Mouse (Mus musculus): ENCODE measurements around the gene Zfp2. TPM values are rescaled to one million over a fixed set of nuclear protein-coding genes. Genes with fewer than 3 reads are reported as not detected.

Gene Zfp2
- polyA plus RNA-seq (2015; fragmentation: Nextera tagmentation; extraction: Ambion mirVana) = 1.9 and 2.6 TPM in 2 replicates

DNA sequence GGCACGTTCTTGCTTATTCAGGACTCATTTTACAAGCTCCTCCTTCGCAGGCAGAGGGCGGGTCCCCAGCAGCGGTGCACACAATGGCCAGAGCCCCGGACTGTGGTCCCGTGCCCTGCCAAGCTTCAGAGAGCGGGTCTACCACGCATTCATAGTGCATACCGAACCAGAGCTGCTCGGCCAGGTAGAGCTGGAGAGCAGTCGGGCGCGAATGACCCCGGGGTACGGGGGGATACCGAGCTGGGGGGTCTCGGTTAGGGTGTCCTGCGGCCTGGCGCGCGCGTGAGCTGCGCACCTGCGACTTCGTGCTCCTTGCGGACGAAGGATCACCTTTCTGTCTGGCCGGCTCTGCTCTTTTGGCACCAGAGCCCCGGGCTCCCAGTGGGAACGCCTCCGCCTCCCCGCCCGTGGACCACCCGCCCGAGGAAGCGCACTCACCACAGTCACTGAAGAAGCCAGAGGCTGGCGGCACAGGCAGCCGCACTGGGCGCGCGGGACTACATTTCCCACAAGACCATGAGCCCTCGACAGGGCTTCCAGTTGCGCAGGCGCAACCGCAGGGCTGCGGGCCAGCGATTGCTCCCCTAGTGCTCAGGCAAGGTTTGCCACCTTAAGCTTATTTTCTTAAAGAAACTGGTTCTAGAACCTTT, at the start of gene Zfp2:
TSS of gene Zfp2 (minus strand) at position 495 of the 650 bp plus-strand sequence.

DNA sequence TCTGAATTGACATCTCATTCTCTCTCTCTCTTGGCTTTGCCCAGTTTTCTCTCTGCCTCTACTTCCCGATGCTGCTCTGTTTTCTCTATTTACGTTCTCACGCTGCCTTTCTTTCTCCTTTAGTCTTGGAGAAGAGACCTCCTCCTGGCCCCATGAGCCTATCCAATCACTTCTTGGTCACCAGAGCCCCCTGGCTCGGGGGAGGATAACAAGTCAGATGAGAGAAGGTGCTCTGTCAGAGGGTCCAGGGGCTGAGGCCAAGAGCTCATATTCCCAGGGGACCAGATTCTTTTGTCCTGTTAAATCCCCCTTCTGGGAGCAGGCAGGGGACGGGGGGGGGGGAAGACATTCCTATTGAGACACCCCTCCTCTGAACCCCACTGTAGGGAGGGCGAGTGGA, 37.7 kb upstream of the Zfp2 start, which contains the start of gene Prop1:
TSS of gene Prop1 (minus strand) at position 101 of the 400 bp plus-strand sequence.

DNA sequence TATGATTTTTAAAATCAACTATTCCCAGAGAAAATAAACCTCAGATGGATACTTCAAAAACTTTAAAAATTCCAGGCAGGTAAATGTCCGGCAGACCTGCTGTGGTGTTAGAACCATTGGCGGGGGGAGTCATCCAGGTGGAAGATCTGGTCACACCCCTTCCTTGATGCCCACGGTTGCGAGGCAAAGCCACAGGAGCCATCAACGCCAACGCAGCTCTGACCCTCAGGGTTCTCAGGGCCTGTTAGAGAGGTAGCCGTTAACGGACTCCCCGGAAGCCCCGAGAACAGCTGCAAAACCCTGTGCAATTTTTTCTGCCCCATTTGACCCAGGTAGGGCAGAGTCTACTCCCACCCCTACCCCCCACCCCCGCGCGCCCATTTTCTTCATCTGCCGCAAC, 27.5 kb upstream of the Zfp2 start, which contains the start of gene 4933414I15Rik:
TSS of gene 4933414I15Rik (minus strand) at position 260 of the 400 bp plus-strand sequence.

DNA sequence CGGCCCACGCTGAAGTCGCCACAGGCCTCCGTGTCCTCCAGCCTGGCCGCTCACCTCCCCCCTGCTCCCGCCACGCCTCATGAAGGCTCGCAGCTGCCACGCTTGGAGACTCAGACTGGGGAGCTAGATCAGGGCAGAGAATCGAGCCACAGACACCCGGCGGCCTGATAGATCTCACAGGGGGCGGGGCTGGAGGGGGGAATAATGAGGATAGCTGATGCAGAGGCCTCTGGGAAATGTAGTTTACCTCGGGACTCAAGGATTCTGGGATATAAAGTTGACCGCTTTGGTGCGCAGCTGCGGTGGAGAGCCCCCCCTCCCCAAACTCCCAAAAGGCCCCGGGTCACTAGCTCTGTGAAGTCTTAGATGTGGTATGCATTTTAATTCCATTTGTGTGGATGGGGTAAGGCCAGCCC, 15.5 kb upstream of the Zfp2 start, which contains the start of gene Zfp354b:
TSS of gene Zfp354b (minus strand) at position 183 of the 416 bp plus-strand sequence.

DNA sequence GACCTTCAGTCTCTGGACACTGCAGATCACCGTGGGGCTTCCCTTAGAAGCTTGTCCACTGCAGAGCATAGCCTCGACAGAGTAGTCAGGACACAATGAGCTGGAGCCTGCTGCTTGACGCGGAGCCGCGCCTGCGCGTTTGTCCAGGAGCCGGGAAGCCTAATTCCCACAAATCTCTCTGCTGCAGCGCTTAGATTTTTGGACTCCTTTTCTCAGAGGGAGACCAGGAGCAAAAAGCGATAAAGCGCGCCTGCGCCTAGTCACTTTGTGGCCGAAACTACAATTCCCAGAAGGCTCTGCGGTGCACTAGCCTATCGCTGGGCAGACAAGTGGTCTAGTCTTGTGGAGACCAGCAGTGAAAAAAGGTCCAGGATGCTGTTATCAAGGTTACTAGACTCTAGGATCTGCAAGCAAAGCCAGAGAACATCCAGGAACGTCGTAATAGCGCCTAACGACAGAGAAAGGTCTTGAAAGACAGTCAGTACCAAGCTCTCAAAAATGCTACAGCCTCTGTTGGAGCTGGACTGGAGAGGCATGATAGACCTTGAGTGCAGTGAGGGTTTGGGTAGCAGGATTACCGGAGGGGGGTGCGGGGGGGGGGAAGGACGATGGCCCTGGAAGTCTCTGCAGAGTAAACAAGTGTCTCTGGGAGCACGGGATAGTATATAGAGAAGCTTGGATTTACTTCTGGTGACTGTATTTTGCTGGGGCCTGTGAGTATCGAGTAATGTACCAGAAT, 28.4 kb downstream of the Zfp2 start, which contains the start of gene Zfp454:
TSS of gene Zfp454 (minus strand) at position 262 of the 739 bp plus-strand sequence.

DNA sequence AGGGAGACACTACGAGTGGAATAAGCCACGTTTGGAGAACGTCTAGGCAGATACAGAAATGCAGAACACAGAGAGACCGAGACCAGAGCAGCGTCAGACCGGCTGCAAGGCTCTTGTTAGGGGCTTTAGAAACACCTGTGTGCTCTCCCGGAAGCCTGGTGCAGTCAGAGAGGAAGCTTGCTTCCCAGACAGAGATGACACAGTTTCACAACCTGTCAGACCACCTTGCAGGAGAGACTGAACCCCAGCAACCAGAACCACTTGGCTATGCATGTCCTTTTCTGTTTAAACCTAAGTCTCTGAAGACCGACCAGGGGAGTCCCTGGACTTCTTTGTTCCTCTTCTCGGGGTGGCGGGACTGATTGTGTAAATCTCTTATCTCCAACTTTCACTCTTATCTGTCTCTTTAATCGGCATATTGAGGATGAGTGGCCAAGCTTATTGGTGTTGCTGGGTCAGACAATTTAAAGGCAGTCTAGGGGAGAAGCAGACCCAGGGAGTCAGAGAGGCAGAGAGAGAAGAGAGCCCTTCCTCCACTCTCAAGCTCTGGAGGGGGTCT, 65.7 kb downstream of the Zfp2 start, which contains the start of gene Grm6:
TSS of gene Grm6 (plus strand) at position 509 of the 559 bp plus-strand sequence.

Other genes starting within 250 kb of the Zfp2 start
- 8.2 and 8.6 TPM in 2 replicates for gene Zfp354c, start 88.4 kb downstream of the Zfp2 start, polyA plus RNA-seq (2015; fragmentation: Nextera tagmentation; extraction: Ambion mirVana)
- 0.18 and 0.28 TPM in 2 replicates for gene Zfp879, start 74.6 kb downstream of the Zfp2 start, polyA plus RNA-seq (2015; fragmentation: Nextera tagmentation; extraction: Ambion mirVana)
- gene Grm6, start 65.5 kb downstream of the Zfp2 start, polyA plus RNA-seq (2015; fragmentation: Nextera tagmentation; extraction: Ambion mirVana) = 0.24 TPM in 1 of 2 replicates, not detected in the other
- 0.99 and 1.1 TPM in 2 replicates for gene Zfp454, start 28.5 kb downstream of the Zfp2 start, polyA plus RNA-seq (2015; fragmentation: Nextera tagmentation; extraction: Ambion mirVana)
- gene Zfp354b, start 15.5 kb upstream of the Zfp2 start, polyA plus RNA-seq (2015; fragmentation: Nextera tagmentation; extraction: Ambion mirVana) = 0.62 and 0.76 TPM in 2 replicates
- gene 4933414I15Rik, start 27.6 kb upstream of the Zfp2 start, polyA plus RNA-seq (2015; fragmentation: Nextera tagmentation; extraction: Ambion mirVana) = not detected in 2 replicates
- not detected in 2 replicates for gene Prop1, start 37.6 kb upstream of the Zfp2 start, polyA plus RNA-seq (2015; fragmentation: Nextera tagmentation; extraction: Ambion mirVana)
- not detected in 2 replicates for gene Olfr1378, start 50.4 kb upstream of the Zfp2 start, polyA plus RNA-seq (2015; fragmentation: Nextera tagmentation; extraction: Ambion mirVana)
- gene Olfr1377, start 65.8 kb upstream of the Zfp2 start, polyA plus RNA-seq (2015; fragmentation: Nextera tagmentation; extraction: Ambion mirVana) = not detected in 2 replicates
- gene Olfr51, start 87.4 kb upstream of the Zfp2 start, polyA plus RNA-seq (2015; fragmentation: Nextera tagmentation; extraction: Ambion mirVana) = not detected in 2 replicates
- not detected in 2 replicates for gene Olfr54, start 98.1 kb upstream of the Zfp2 start, polyA plus RNA-seq (2015; fragmentation: Nextera tagmentation; extraction: Ambion mirVana)
- gene Olfr1375, start 131.9 kb upstream of the Zfp2 start, polyA plus RNA-seq (2015; fragmentation: Nextera tagmentation; extraction: Ambion mirVana) = not detected in 2 replicates
- gene Zfp354a, start 143.1 kb upstream of the Zfp2 start, polyA plus RNA-seq (2015; fragmentation: Nextera tagmentation; extraction: Ambion mirVana) = 2.6 and 3.4 TPM in 2 replicates

Measured in urinary bladder, postnatal 0 days (tissue).